Mouse (Mus musculus) kidney, adult 2 months (tissue): ENCODE results near the gene Adk.

Experiments used
- CTCF ChIP-seq: fragments of 200-500 bp; conservative IDR thresholded peaks from 2 replicates; pipeline ENCODE4 v1.5.1; 2011; ENCODE audit warnings: low read depth, mild to moderate bottlenecking, control low read depth, low read length, moderate library complexity, mixed read lengths; ENCODE audit not compliant: insufficient read depth, insufficient read length
- POLR2A ChIP-seq: fragments of 200-500 bp; IDR thresholded peaks from one replicate; pipeline ENCODE4 v1.6.1; 2011; ENCODE audit warnings: low read depth, low read length, control low read depth

DNA sequence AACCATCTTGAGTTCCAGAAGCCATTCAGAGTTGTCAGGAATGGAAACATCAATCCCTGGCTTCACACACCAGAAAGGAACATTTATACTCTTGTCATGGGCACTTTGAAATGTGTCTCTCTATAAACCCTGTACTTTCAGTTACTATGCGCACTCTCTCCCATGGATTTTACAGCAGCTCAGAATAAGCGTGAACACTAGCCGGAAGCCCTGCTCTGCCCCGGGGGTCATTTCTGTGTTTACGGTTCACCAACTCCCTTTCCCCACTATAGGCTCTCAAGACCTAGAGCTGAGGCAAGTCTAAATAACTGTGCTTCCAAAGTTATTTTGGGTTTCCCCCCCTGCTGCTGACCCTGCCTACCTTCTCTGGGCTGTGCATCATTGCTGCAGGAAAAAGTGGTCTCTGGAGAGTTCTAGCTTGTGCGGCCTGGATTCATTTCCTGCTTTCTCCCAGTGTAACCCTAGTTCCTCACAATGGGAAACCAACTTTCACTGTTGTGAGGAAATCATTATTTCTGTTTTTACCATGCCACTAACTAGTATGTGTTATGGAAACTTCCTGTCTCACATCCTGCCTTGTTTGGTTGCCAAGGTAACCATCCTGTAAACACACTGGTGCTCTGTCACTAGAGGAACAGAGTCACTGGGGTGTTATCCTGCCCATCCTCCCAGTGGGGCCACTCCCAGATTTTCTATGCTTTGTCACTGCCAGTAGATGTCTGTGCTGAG, 20.4 kb upstream of the Adk start:
- no peak for TF ChIP-seq POLR2A
- no peak for TF ChIP-seq CTCF
